Mouse (Mus musculus): ENCODE data around the gene Iqck. TPM values are rescaled to one million over a fixed set of nuclear protein-coding genes. Genes with fewer than 3 reads are reported as not detected.

Gene Iqck
- polyA plus RNA-seq (2014; fragmentation: Illumina TruSeq; extraction: RNeasy Lipid Tissue Mini Kit (QIAGEN cat#74804); ENCODE audit: low read depth, low replicate concordance): 0.69 TPM

DNA sequence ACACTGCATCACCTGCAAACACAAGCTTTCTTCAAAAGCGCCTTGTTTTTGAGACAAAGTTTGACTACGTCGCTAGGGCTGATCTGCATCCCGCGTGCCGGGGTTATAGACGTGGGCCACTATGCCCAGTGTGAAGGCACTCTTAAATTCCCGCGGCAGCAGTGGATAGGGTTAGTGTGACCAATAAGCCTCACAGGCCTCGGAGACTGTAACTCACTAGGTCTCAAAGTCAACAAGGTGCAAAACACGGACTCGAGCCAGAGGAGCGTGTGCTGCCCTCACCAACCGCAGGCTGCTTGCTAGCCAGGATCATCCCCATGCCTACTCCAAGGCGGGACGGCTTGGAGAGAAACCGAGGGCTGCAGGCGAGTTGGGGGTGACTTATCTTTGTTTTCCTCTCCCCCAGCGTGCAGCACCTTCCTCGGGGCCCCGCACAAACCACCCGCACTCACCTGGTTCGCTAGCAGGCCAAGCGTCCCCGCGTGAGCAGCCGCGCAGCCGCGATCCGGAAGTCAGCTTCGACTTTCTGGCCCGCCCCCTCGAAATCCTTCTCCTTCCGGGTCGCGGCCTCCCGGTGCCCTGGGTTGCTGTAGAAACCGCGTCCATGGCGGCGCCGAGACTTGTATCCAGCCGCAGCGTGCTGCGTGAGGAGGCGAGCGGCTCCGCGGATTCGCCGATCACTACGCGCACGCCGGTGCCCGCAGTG is at the start of gene Iqck:
TSS of gene Iqck (plus strand) at position 582 of the 706 bp plus-strand sequence.

GRCm38 (mm10) chr7:118855877-118856304 is 339 bp downstream of the Iqck start, which contains the start of gene Knop1:
Gene Knop1, minus strand, starts transcription at chr7:118856254.

GRCm38 (mm10) chr7:118995007-118995406 is 139.5 kb downstream of the Iqck start, which contains the start of gene Gprc5b:
Gene Gprc5b, minus strand, starts transcription at chr7:118995211.

Other genes with a start within 250 kb of the Iqck start
- 144 TPM for gene Gde1, start 150.0 kb upstream of the Iqck start, polyA plus RNA-seq (2014; fragmentation: Illumina TruSeq; extraction: RNeasy Lipid Tissue Mini Kit (QIAGEN cat#74804); ENCODE audit: low read depth, low replicate concordance)
- 16.8 TPM for gene Ccp110, start 143.2 kb upstream of the Iqck start, polyA plus RNA-seq (2014; fragmentation: Illumina TruSeq; extraction: RNeasy Lipid Tissue Mini Kit (QIAGEN cat#74804); ENCODE audit: low read depth, low replicate concordance)
- 8.1 TPM for gene Vps35l, start 115.5 kb upstream of the Iqck start, polyA plus RNA-seq (2014; fragmentation: Illumina TruSeq; extraction: RNeasy Lipid Tissue Mini Kit (QIAGEN cat#74804); ENCODE audit: low read depth, low replicate concordance)
- 33.8 TPM for gene Knop1, start 502 bp downstream of the Iqck start, polyA plus RNA-seq (2014; fragmentation: Illumina TruSeq; extraction: RNeasy Lipid Tissue Mini Kit (QIAGEN cat#74804); ENCODE audit: low read depth, low replicate concordance)
- gene Gprc5b, start 139.5 kb downstream of the Iqck start, polyA plus RNA-seq (2014; fragmentation: Illumina TruSeq; extraction: RNeasy Lipid Tissue Mini Kit (QIAGEN cat#74804); ENCODE audit: low read depth, low replicate concordance): 2.5 TPM

All from sigmoid colon, adult 10 weeks (tissue).